Mouse (Mus musculus): Measurements from ENCODE around the gene Alk. TPM values are rescaled to one million over a fixed set of nuclear protein-coding genes. Genes with fewer than 3 reads are reported as not detected.

The Alk gene
- total RNA-seq, 2 experiments from 2014 or later = 0.10 TPM; not detected in 1

DNA sequence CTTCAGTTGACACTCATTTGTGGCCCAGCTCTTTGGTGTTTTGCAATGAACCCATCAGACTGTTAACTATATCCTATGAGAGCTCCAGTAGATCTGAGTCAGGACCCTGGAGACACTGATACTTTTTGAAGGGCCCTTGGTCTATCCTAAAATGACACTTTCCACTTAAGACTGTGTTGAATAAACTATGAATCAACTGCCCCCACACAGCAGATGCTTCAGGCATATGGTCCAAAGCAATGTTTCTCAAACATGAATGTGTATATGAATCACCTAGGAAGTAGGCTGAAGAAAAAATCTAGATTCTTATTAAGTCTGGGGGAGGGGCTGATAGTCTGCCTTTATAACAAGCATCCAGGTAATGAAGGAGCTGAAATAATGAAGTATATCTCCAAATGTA, 189.8 kb downstream of the Alk start:
- intact Hi-C loops (cut with DNase I) = no loop called here
- no peak for DNase-seq

DNA sequence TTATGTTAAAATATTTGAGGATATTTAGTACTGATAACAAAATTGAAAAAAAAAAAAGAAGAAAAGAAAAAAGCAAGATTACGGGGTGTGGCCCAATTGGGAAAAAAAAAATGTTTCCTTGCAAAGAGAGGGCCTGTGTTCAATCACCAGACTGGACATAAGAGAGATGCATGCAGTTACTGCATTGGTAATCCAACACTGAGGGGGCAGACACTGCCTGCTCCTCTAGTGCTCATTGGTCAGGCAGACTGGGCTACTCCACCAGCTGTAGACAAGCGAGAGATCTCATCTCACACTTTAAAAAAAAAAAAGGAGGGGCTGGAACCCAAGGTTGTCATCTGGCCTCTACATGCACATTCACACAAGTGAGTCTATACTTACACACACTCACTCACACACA, 199.6 kb downstream of the Alk start:
- intact Hi-C loops (cut with DNase I) = no loop called here
- no peak for DNase-seq

DNA sequence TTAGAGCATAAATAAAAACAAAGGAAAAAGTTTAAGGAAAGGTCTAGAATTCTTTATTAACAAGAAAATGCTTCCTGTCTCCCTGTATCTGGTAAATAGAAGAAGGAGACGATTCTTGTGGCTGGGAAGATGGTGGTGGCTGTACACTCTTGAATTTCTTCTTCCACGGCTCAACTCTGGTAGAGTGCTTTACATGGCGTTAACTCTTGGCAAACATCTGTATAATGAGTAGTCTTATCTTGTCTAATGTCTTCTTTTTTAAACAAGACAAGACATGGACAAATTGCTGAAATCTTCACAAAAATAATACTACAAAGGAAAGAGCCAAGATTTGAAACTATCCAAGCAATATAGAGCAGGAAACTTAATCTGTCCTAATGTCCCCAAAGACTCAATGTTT, 202.6 kb downstream of the Alk start:
- DNase-seq = no peak
- intact Hi-C loops (cut with DNase I) = no loop called here

DNA sequence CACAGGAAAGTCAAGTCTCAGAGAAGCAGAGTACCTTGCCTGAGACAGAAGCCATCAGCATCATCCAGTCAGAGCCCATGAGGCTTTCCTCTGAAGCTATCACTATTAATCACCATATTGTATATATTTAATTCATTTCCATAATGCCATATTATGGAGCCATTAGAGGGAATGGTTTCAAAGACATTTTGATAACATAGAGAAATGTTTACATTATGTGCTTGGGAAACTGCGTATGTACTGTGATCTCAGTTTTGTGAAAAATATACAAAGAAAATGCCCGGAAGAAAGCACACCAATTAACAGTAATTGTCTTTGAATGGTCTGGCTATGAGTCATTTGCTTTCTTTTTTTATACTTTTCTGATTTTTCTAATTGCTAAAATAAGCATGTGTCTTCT, 203.1 kb downstream of the Alk start:
- intact Hi-C loops (cut with DNase I) = no loop called here
- DNase-seq = no peak

DNA sequence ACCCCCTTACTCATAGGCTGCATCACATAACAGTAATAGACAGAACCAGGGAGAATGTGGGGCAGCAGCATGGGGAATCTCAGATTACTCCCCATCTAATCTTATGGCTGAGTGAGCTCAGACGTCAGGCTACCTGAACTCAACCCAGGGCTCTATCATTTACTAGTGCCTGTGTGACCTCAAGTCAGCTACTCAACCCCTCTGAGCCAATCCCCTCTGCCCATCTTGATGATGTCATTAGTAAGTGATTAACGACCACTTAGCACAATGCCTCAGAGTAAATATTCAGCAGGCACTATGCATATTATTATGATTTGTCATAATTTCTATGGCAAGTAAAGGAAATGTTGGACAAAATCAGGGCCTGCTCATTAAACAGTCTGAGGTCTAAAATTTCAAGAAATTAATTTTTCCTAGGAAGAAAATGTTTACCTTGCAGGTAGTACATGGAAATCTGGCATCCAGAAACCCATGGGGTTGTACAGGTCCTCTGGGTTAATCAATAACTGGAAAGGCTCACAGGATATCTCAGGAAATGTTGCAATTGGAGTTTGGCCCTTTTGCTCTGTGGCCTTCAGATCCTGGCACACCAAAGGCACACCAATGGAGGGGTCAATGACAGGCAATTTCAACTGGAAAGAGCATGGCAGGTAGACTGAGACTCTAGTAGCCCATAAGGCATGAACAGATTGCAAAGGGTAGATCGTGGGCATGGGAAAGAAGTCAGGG, 204.9 kb downstream of the Alk start:
- intact Hi-C loops (cut with DNase I) = no loop called here

DNA sequence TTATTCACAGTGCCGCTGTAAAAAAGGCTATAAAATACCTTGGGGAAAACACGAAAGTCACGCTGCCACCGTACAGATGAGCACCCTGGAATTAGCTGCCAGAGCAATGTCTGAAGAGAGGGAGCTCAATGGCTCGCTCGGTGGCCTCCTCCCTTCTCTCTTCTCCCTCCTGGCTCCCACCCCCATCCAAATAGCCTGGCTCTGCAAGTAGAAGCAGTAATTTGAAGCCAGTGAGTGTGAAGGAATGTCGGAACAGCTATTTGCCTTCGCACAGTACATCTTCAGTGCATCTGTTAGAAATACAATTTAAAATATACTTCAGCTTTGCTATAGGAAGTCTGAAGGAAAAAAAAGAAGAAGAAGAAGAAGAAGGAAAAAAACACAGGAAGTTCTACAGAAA, 208.5 kb downstream of the Alk start:
- intact Hi-C loops (cut with DNase I) = no loop called here
- no peak for DNase-seq

More for the DNA sequence above, 204.9 kb downstream of the Alk start:
- no peak for DNase-seq

DNA sequence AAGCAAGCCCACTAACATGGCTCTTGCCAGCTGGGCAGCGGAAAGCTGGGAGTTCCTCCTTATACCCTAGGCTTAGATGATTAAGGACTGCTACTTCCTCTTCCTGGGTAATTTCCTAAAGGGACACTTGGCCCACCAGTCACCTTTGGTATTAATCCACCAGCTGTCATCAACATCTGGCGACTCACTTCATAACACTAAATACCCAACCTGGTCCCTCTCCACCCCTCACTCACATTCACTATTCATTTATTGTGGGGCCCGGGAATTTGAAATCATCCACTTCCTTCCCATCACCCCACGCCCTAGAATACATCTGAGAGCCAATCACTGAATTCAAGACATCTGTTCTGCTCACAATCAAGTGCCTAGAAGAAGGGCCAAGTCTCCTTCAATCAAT, 235.4 kb downstream of the Alk start:
- intact Hi-C loops (cut with DNase I) = no loop called here
- no peak for DNase-seq

DNA sequence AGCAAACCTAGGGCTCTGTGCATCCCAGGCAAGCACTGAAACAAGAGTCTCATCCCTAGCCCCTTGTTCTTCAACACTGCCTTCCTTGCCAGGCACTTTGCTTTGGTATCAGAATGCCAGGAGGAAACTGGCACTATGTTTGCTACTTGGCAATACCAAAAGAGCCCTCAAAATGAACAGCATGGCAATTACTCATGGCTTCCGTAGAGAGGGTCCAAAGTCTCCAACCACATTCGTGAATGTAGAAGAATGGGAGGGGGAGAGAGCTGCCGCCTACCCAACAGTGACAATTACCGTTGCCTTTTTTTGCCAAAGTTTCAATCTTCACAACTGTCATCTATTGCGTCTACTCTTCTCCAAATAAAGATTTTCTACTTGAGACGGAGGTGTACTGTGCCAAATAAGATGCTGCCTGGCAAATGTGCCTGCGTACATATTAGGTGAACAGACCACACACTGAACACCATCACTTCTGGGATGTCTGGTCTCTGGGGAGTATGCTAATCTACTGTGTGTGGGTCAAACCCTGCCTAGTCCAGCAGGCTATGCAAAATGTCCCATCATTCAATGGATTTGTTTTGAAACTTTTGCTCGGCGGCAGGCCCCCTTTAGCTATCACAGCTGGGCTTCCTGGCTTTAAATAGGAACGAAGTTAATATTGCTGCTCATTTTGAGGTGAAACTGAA, 241.5 kb downstream of the Alk start:
- DNase-seq = no peak
- intact Hi-C loops (cut with DNase I) = no loop called here

DNA sequence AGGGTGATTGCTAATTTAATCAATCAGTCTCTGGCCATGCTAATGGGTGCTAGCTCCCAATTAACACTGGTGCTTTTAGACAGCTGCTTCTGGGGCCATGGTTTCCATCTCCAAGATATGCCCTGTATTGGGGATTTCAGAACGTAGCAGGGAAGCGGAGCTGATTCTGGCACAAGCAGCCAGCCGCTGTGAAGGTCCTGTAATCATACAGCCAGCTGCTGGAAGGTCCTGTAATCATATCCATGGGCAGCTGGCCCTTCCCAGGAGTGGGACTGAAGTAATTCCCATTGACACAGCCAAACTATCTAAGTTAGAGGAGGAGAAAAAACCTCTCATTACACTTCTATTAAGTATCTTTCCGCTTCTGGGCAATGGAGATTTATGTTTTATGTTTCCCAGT, 242.5 kb downstream of the Alk start:
- DNase-seq = no peak
- intact Hi-C loops (cut with DNase I) = no loop called here

DNA sequence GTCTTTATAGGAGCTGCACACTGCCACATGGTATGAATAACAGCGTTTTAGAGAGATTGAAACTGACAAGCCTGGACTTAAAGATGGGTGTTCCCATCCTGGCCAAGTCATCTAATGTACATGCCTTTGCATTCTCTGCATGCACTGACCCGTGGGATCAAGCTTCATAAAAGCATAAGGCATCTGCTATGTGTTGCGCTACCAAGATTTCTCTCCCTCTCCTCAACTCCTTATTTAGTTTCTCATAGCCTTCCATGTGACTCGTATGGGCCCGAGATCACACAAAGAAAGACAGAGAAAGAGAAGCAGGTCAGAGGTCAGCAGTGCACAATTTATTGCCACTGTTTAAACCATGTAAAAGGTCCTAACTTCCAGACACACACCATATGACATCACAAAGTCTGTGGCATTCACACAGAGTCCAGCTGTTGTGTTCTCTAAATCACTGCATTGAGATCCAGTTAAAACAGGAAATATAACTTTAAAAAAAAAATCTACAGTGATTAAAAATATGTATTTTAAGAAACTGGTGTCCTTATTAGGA, 247.6 kb downstream of the Alk start:
- intact Hi-C loops (cut with DNase I) = no loop called here
- no peak for DNase-seq

DNA sequence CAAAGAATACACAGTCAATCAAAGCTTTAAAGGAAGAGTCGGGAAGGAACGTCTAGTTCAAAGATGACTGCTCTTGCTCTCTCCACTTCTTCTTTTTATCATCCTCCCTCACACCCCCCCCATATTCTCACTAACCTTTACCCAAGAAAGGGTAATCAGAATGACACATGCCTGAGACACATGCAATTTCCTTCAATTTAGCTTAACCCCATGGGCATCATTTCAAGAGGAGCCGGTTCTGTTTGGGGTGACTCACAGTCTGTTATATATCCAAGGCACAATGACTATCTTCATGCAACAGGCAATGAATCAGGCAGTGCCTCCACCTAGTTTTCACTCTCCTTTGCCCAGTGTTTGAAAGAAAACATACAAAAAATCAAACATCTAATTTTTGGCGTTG, 265.0 kb downstream of the Alk start:
- no peak for DNase-seq
- intact Hi-C loops (cut with DNase I) = no loop called here

DNA sequence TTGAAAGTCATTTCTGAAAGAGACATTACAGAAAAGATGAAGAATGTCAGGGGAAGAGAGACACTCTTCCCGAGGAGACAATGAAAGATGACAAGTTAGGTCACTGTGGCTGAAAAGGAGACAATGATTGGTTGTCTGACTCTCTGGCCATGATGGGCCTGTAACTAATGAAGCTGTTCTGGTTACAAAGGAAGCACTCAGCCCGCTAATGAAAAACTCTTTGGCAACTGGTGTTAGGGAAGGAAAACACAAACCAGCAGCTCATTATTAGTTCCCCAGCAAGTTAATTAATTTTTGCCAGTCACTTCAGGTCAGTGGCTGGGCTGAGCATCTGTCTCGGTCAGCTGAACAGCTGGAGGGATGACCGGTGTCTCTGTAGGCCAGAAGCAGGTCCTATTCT, 271.5 kb downstream of the Alk start:
- intact Hi-C loops (cut with DNase I) = no loop called here
- DNase-seq = no peak

DNA sequence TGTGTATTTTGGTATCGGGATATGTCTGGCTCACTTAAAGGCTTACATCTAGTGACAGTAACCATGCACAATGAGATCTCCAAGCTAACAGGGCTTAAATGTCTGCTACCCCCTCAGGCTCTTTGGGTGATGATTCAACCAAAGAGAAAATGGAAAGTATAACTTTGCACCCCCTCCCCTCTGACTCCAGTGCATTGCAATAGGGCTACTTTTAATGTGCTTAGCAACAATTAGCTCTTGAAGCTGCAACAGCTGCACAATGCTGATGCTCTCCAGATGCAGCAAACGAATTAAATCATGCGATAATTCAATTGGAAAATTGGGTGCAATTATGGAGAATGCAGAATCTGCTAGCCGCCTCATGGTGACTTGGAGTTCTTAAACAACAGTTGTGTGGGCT, 278.5 kb downstream of the Alk start:
- DNase-seq = no peak
- intact Hi-C loops (cut with DNase I) = no loop called here

DNA sequence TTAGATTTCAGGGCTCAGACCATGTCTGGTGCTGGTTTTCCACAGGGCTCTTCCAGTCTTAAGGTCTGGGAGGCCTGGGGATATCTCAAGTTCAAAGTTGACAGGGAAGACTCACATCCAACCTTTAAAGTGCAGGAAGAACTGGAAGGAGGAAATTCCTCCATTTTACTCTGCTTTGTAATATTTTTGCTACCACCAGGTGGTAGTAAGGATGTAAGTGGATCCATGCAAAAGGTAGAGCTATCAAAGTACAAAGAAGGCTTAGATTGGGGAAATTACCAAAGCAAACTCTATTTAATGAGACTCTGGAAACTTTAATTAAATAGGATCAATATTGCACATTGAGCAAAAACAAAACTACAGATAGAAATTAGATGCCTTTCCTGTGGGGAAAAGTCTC, 284.9 kb downstream of the Alk start:
- intact Hi-C loops (cut with DNase I) = no loop called here
- no peak for DNase-seq

DNA sequence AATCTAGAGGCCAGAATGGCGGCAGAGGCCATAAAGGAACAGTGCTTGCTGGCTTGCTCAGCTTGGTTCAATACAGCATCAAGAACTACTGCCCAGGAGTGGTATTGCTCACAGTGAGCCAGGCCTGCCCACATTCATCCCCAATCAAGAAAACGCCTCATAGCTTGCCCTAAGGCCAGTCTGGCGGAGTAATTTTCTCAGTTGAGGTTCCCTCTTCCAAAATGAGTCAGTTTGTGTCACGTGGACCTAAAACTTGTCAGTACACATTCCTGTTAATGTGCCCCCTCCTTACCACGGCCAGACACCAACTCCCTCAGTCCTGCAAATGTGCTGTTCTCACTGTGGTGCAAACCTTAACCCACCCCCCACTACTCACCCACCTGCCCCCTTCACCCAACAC, 304.8 kb downstream of the Alk start:
- intact Hi-C loops (cut with DNase I) = loop anchor here (2.0 to 10.0 kb wide), 2 partner anchors 43 to 225 kb away; no protein-coding TSS in a partner anchor
- no peak for DNase-seq

DNA sequence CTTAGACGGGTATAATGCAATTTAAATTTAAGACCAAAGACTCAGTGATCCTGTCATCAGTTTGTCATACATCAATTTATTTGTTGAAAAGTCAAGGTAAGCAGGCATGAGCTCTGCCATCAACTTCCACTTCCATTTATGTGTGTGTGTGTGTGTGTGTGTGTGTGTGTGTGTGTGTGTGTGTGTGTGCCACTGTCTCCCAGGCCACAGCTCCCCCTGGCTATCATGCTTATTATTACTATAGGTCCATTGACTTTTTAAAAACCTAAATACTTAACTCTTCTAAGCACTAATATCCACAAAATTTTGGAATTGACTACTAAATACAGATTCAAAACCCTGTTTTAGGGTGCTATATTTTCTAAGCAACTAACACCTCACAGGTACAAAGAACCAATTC, 308.1 kb downstream of the Alk start:
- intact Hi-C loops (cut with DNase I) = loop anchor here (10.0 kb wide), 1 partner anchor 228 kb away; no protein-coding TSS in a partner anchor

DNA sequence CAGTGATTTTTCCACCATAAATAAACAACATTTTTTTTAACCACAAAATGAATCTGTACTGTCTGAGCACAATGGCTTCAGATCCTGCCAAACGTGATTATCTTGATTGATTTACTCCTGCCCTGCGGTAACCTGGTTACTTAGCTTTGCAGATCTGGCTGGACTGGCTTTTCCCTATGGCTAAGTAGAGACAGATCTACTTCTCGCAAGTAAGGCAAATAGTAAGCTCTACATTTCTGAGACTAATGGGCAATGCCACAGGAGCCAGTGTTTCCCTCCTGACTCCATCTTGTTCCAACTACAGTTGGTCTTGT, 311.2 kb downstream of the Alk start:
- intact Hi-C loops (cut with DNase I) = loop anchor here (10.0 kb wide), 1 partner anchor 232 kb away; no protein-coding TSS in a partner anchor
- no peak for DNase-seq

More for the DNA sequence above, 308.1 kb downstream of the Alk start:
- DNase-seq = no peak

DNA sequence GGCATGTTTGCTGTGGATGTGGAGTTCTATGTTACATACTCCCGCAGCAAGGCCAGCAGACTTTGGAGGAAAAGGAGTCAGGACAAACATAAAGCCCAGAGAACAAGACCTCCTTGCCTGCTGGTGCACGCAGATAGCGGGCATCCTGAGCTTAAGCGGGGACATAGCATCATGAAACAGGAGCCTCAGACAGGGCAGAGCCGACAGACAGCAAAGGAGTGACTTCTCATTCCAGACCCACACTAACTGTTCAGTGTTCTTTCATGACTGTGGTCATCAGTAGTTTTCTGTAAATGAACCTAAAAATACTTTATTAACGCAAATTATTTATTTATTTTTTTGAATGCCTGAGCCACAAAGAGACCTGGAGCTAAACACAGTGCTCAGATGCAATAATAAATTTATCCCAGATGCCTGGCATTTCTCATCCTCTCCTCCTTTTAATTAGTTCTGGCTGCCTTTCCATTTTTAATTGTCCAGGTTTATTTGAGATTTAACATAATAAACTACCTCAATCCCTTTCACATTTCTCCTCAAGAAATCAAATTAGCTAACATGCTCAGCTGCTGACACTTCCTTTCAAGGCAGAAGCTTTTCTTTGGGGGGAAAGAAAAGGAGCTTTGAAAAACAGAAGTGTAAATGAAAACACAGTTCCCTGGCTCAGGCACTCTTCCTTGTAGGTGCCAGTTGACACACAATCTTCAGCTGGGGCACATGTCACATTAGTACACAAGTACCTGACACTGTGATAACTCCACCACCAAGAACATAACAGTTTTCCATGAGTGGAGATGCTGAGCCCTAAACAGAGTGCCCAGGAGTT, 311.8 kb downstream of the Alk start:
- intact Hi-C loops (cut with DNase I) = loop anchor here (10.0 kb wide), 1 partner anchor 232 kb away; no protein-coding TSS in a partner anchor
- DNase-seq = no peak

DNA sequence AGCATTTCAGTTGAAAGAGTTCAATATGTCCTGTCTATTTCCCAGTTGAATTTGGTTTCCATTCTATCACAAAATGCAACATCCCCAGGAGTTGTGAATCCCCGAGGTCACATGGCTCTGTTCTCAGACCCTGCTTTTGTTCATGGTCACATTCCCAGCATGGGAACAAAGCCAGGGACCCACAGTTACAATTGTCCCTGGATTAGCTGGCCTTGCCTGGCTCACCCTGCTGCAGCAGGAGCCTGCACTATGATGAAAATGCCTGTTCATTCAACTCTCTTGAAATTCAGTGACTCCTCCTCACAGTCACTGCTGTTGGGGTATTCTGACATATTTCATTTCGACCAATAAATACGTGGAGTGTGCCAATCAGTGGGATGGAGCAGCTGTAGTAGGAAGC, 318.5 kb downstream of the Alk start:
- DNase-seq = no peak
- intact Hi-C loops (cut with DNase I) = no loop called here

DNA sequence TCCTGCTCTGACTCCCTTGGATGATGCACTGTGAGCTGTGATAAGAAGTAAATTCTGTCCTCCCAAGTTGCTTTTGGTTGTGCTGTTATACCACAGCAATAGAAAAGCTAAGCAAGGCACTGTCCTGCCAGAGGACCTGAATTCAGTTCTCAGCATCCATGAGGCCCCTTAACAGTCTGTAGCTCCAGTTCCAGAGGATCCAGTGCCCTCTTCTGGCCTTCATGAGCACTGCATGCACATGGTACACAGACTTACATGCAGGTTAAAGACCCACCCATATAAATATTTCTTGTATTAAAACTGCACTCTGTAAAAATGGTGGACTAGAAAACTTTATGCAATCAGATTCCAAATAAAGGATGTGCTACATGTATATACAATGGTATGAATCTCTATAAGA, 326.1 kb downstream of the Alk start:
- no peak for DNase-seq
- intact Hi-C loops (cut with DNase I) = no loop called here

DNA sequence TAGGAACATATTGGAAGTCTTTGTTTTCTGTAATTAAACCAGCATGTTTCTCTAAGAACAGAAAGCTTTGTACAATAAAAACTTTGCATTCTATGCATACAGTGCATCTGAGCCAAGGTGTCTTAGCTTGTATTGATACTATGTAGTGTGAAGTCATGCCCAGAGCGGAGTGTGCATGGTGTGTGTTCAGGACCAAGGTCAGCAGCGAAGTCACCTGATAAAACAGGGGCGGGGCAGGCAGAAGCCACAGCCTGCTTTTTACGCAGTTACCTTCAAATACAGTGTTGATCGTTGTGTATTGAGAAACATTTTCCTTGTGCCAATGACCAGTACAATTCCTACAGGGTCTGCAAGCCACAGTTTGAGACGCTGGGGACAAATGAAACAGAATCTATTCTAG, 327.6 kb downstream of the Alk start:
- intact Hi-C loops (cut with DNase I) = no loop called here
- DNase-seq = no peak

Data from gastrocnemius, postnatal 36 days (tissue).